Mouse (Mus musculus): Measurements from ENCODE around the gene Ptpn14. TPM values are rescaled to one million over a fixed set of nuclear protein-coding genes. Genes with fewer than 3 reads are reported as not detected.

The Ptpn14 gene
- polyA plus RNA-seq, 1 experiment from 2014 or later, result 1.5 TPM

DNA sequence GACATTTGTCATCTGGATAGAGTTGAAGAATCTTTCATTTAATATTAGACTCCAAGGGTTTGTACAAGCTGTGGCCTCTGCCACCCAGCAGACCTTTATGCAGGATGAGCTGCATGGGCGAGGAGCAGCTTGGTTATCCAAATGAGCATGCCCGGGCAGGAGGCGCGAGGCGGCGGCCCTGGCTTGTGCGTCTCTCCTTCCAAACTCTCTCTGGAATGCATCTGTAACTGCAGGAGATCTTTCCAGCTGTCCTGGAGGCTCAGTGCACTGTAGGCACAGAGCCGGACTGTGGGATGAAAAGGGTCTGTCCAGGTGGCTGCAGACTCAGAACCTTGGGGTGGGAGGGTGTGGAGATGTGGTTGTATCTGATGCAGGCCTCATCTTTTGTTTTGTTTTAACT, 27.0 kb downstream of the Ptpn14 start:
- WGBS, result 81% methylated on average over 8 of the region's 8 CpGs
- no peak overlapping the region; the same call in 1 of the 2 replicates for H3K27ac ChIP-seq (ENCODE audit: low read depth, low read length)
- ATAC-seq, result no peak

DNA sequence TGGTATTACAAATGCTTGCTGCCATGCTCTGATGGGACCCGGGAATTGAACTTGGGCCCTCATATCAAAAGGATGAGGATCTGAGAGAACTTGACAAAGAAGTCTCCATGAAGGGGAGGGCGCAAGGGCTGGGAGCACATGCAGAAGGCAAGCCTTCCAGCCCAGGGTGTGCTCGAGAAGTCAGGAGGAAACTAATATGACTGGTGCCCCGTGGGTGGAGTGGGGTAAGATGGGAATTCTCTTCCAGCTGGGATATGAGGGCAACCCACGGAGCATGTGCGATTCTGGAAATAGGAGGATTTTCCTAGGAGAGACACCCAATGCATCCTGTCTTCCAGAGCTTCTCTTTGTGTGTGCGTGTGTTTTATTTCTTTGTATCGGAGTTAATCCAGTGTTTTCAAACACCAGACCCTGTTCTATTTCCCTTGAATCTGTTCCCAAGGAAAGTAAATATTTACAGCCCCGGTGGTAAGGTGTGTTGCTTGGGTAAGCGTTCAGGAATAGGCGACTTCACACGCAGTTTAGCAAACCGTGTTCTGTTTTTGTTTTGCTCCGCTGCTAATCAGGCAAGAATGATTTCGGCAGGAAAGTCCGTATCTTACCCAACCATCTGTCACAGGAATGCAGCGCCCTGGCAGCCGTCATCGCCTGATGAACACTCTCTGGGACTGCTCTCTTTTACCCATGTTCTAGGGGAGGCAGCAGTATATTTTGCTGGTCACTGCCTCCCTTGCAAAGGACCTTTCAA, 28.4 kb downstream of the Ptpn14 start:
- Histone ChIP-seq H3K4me2 (replicated peaks; ENCODE audit: low read depth) (0 out of 2 replicates have a peak overlapping the region, but pooled peaks have one; percentile 7), H3K9me3 (ENCODE audit: control insufficient read depth) (no peaks in the 10 kb centered on the region), H3K4me1 (replicated peaks; ENCODE audit: control insufficient read depth, insufficient read depth, low read length) (no peaks in the 10 kb centered on the region), H3K27me3 (replicated peaks; ENCODE audit: control insufficient read depth, insufficient read depth, low read length) (no peaks in the 10 kb centered on the region), H3K27ac (ENCODE audit: low read depth, low read length) (no peak overlapping the region), H3K9ac (ENCODE audit: low read depth, low read length) (no peak overlapping the region), H3K36me3 (ENCODE audit: control insufficient read depth, insufficient read depth) (no peaks in the 10 kb centered on the region), H3K4me3 (ENCODE audit: low read depth, low read length) (no peak overlapping the region)
- 41% methylated on average over 19 of the region's 19 CpGs for WGBS
- no peak for TF ChIP-seq CTCF (IDR thresholded peaks at IDR 0.05; ENCODE audit: low read depth)
- ATAC-seq, result no peak

More for the DNA sequence above, 27.0 kb downstream of the Ptpn14 start:
- no peaks in the 10 kb centered on the region for H3K9me3 ChIP-seq (ENCODE audit: control insufficient read depth)
- H3K9ac ChIP-seq (ENCODE audit: low read depth, low read length), result no peak overlapping the region
- TF ChIP-seq CTCF (IDR thresholded peaks at IDR 0.05; ENCODE audit: low read depth), result no peak
- H3K36me3 ChIP-seq (ENCODE audit: control insufficient read depth, insufficient read depth), result no peaks in the 10 kb centered on the region; the same call in 1 of the 2 replicates
- no peak overlapping the region for H3K4me3 ChIP-seq (ENCODE audit: low read depth, low read length)
- H3K4me1 ChIP-seq (replicated peaks; ENCODE audit: control insufficient read depth, insufficient read depth, low read length), result 0 out of 2 replicates have a peak, but pooled peaks cover under 1% of the 10 kb centered on the region
- no peak overlapping the region for H3K4me2 ChIP-seq (replicated peaks; ENCODE audit: low read depth)
- H3K27me3 ChIP-seq (replicated peaks; ENCODE audit: control insufficient read depth, insufficient read depth, low read length), result no peaks in the 10 kb centered on the region

DNA sequence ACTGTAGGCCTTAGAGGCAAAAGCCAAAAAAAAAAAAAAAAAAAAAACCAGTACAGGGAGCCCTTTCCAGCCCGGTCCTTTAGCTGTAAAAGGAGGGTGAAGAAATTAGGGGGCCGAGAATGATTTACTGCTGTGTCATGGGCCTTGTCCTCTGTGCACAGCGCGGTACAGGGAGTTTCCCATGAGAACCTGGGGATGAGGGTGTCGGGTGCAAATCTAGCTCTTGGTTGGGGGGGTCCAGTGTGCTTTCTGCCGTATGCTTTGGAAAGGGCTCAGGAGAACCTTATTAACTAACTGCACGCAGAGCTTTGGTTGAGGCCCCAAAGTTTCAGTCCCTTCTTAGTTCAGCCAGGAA, 29.0 kb downstream of the Ptpn14 start:
- no peak for TF ChIP-seq CTCF (IDR thresholded peaks at IDR 0.05; ENCODE audit: low read depth)
- no peaks in the 10 kb centered on the region for H3K4me1 ChIP-seq (replicated peaks; ENCODE audit: control insufficient read depth, insufficient read depth, low read length)
- no peak for ATAC-seq
- H3K27me3 ChIP-seq (replicated peaks; ENCODE audit: control insufficient read depth, insufficient read depth, low read length), result no peaks in the 10 kb centered on the region
- H3K36me3 ChIP-seq (ENCODE audit: control insufficient read depth, insufficient read depth), result no peaks in the 10 kb centered on the region
- H3K9ac ChIP-seq (ENCODE audit: low read depth, low read length), result no peak overlapping the region
- no peak overlapping the region for H3K27ac ChIP-seq (ENCODE audit: low read depth, low read length)
- no peak overlapping the region for H3K4me2 ChIP-seq (replicated peaks; ENCODE audit: low read depth)
- 59% methylated on average over 7 of the region's 7 CpGs for WGBS
- no peak overlapping the region for H3K4me3 ChIP-seq (ENCODE audit: low read depth, low read length)
- no peaks in the 10 kb centered on the region for H3K9me3 ChIP-seq (ENCODE audit: control insufficient read depth)

DNA sequence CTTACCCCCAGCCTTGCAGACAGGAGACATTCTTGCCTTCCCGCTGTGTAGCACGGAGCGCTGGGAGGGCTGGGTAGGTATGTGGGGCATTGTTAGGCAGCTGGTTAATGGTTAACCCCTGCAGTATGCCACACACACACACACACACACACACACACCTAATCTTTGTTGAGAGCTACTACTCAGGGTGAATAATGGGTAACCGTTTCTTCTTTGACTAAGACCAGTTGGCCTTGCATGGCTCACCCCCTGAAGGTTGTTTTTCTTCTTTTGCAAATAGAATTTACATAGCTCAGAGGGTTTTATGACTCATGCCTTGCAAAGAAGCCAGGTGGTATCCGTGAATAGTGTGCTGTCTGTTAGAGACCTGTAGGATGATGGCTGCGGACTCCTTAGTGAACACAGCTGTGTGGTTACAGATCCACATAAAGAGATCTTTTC, 33.5 kb downstream of the Ptpn14 start:
- no peak for TF ChIP-seq CTCF (IDR thresholded peaks at IDR 0.05; ENCODE audit: low read depth)
- Histone ChIP-seq H3K9ac (ENCODE audit: low read depth, low read length) (no peak overlapping the region), H3K4me1 (replicated peaks; ENCODE audit: control insufficient read depth, insufficient read depth, low read length) (no peaks in the 10 kb centered on the region), H3K27me3 (replicated peaks; ENCODE audit: control insufficient read depth, insufficient read depth, low read length) (no peaks in the 10 kb centered on the region), H3K4me2 (replicated peaks; ENCODE audit: low read depth) (0 out of 2 replicates have a peak overlapping the region, but pooled peaks have one; percentile 13), H3K9me3 (ENCODE audit: control insufficient read depth) (no peaks in the 10 kb centered on the region), H3K36me3 (ENCODE audit: control insufficient read depth, insufficient read depth) (no peaks in the 10 kb centered on the region), H3K27ac (ENCODE audit: low read depth, low read length) (no peak overlapping the region), H3K4me3 (ENCODE audit: low read depth, low read length) (no peak overlapping the region)
- WGBS, result 20% methylated on average over 6 of the region's 6 CpGs
- peak; percentile 87 for ATAC-seq

DNA sequence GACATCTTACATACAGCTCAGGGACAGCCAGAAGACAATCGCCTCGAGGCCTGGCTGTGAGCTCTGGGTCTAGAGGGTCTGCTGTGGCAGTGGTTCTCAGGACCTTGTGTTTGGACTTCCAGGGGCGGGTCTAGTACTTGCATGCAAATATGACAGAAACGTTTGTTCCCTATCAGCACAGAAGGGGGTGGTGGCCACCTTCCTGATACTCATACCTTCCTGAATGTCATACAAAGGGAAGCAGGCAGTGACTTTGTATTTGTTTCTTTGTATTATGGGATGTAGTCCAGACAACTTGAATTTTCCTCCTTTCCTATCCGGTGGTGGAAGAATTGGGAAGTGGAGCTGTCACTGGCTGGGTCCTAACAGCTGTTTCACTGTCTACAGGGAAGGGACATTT, 36.2 kb downstream of the Ptpn14 start:
- no peaks in the 10 kb centered on the region for H3K4me1 ChIP-seq (replicated peaks; ENCODE audit: control insufficient read depth, insufficient read depth, low read length)
- no peak overlapping the region for H3K9ac ChIP-seq (ENCODE audit: low read depth, low read length)
- no peaks in the 10 kb centered on the region for H3K27me3 ChIP-seq (replicated peaks; ENCODE audit: control insufficient read depth, insufficient read depth, low read length)
- H3K36me3 ChIP-seq (ENCODE audit: control insufficient read depth, insufficient read depth), result no peaks in the 10 kb centered on the region
- H3K4me2 ChIP-seq (replicated peaks; ENCODE audit: low read depth), result no peak overlapping the region
- TF ChIP-seq CTCF (IDR thresholded peaks at IDR 0.05; ENCODE audit: low read depth), result no peak; the same call in 1 of the 2 replicates
- no peak for ATAC-seq
- 50% methylated on average over 5 of the region's 5 CpGs for WGBS
- H3K27ac ChIP-seq (ENCODE audit: low read depth, low read length), result no peak overlapping the region
- H3K4me3 ChIP-seq (ENCODE audit: low read depth, low read length), result no peak overlapping the region
- no peaks in the 10 kb centered on the region for H3K9me3 ChIP-seq (ENCODE audit: control insufficient read depth)

DNA sequence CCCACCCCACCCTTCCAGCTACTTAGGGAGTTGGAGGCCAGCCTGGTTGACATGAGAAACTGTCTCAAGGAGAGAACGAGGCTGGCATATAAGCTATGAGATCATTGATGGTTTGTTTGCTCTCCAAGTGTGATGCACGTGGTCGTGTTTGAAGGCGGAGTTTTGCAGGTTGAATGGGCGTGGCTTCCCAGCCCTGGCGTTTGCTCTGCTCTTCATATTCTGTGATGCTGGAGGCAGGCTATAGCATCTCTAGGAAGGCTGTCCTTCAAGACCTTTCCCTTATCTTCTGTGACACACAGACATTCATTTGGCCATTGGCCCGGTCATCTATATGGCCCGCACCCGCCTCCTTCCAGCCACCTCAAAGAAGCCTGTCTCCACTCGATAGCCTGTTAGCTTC, 39.1 kb downstream of the Ptpn14 start:
- no peaks in the 10 kb centered on the region for H3K4me1 ChIP-seq (replicated peaks; ENCODE audit: control insufficient read depth, insufficient read depth, low read length)
- no peak overlapping the region for H3K4me3 ChIP-seq (ENCODE audit: low read depth, low read length)
- H3K27ac ChIP-seq (ENCODE audit: low read depth, low read length), result no peak overlapping the region
- no peak overlapping the region for H3K9ac ChIP-seq (ENCODE audit: low read depth, low read length)
- H3K36me3 ChIP-seq (ENCODE audit: control insufficient read depth, insufficient read depth), result no peaks in the 10 kb centered on the region
- no peak overlapping the region for H3K4me2 ChIP-seq (replicated peaks; ENCODE audit: low read depth)
- 46% methylated on average over 10 of the region's 10 CpGs for WGBS
- ATAC-seq, result 0 out of 2 replicates have a peak, but pooled peaks have one; percentile 26
- no peaks in the 10 kb centered on the region for H3K9me3 ChIP-seq (ENCODE audit: control insufficient read depth)
- H3K27me3 ChIP-seq (replicated peaks; ENCODE audit: control insufficient read depth, insufficient read depth, low read length), result no peaks in the 10 kb centered on the region
- TF ChIP-seq CTCF (IDR thresholded peaks at IDR 0.05; ENCODE audit: low read depth), result no peak
